Comparison of ENCODE assay signal across 9 mouse cellular contexts in the genomic region with DNA sequence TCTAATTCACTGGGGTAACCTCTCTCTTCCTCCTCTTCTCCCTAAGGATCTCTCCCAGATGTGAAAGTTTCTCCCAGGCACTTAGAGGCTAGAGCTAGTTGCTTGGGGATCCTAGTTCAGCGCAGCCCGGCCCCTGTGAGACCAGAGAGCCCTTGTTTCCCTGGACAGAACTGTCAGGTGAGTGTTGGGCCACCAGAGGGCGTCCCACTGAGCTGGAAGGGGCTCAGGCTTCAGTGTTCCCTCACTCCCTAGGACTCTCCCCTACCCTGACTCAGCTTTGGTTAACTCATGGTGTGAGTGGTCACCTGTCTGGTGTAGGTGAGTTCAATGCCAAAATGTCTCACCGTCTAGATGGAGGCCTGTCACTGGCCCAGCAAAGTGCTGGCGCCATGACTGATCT. TPM values are rescaled to one million over a fixed set of nuclear protein-coding genes. Genes with fewer than 3 reads are reported as not detected.
DNase-seq lines count a peak whose midpoint lies in the region; ATAC-seq lines count a peak whose summit lies in the region.
"Had no signal": no experiment of that assay in that cellular context is flagged by ENCODE, and none has a peak within 500 bp of the region (broad histone marks: within the 10 kb centered on the region; RNA-seq: fewer than 3 reads in every experiment).

Gene Gigyf1 (plus strand): TSS at position 113 of the 400 bp plus-strand sequence.

- H3K4me2 ChIP-seq in midbrain, embryonic 13.5 days (replicated peaks): no peak within 1 kb of the TSS
- H3K4me2 ChIP-seq: liver, embryonic 13.5 days had no signal

- peak; percentile 68 for ATAC-seq in granulocyte monocyte progenitor cell, adult 5-6 weeks (replicated peaks; ENCODE audit: poor library complexity, severe bottlenecking)
- ATAC-seq in midbrain, embryonic 13.5 days: peak; percentile 31

- no peak within 1 kb of the TSS for H3K9ac ChIP-seq in midbrain, embryonic 13.5 days (replicated peaks)
- H3K9ac ChIP-seq: liver, embryonic 13.5 days had no signal

- no peak within 1 kb of the TSS for H3K27ac ChIP-seq in midbrain, embryonic 13.5 days
- H3K27ac ChIP-seq: liver, embryonic 13.5 days had no signal

- peaks cover 68% of the 10 kb centered on the region for H3K36me3 ChIP-seq in midbrain, embryonic 13.5 days

- DNase-seq in cerebellum, postnatal 36 days: peak; percentile 40 to 54
- no peak for DNase-seq in cerebellum, postnatal 4 days (ENCODE audit: low spot score in 2 of 2)
- DNase-seq in 416B (ENCODE audit: low read depth): peak; percentile 41
- DNase-seq in brain, adult 2 months (ENCODE audit: low read depth, low spot score): peak; percentile 49
- DNase-seq in left cerebral cortex, postnatal 10 days (ENCODE audit: extremely low spot score in 1 of 2, low spot score in 2 of 2): peak in 1 of 2 experiments; percentile 57
- DNase-seq in urinary bladder, postnatal 14 days (ENCODE audit: low spot score): no peak
- DNase-seq: liver, embryonic 13.5 days had no signal

- peaks cover 29% of the 10 kb centered on the region for H3K4me1 ChIP-seq in midbrain, embryonic 13.5 days (replicated peaks)

- no peak within 1 kb of the TSS for H3K4me3 ChIP-seq in midbrain, embryonic 13.5 days (replicated peaks)
- H3K4me3 ChIP-seq: liver, embryonic 13.5 days had no signal

- H3K9me3 ChIP-seq in midbrain, embryonic 13.5 days: no peaks in the 10 kb centered on the region
- H3K9me3 ChIP-seq: liver, embryonic 13.5 days had no signal

- no peaks in the 10 kb centered on the region for H3K27me3 ChIP-seq in midbrain, embryonic 13.5 days
- H3K27me3 ChIP-seq: liver, embryonic 13.5 days had no signal

- WGBS in midbrain, embryonic 13.5 days: 78% methylated on average over 5 of the region's 5 CpGs

- intact Hi-C loops in left cerebral cortex, postnatal 10 days (cut with DNase I): loop anchor here (10.0 kb wide), 1 partner anchor 136 kb away; no protein-coding TSS in a partner anchor

RNA-seq across cellular contexts. Expression of gene Gigyf1, which starts in this region (rescaled TPM):
- total RNA-seq in granulocyte monocyte progenitor cell, adult 5-6 weeks (2014; fragmentation: Nextera tagmentation): 21.0 and 21.7 TPM in 2 replicates
- 5.2 and 7.7 TPM in 2 replicates for total RNA-seq in granulocyte monocyte progenitor cell, adult 5-6 weeks (2017)
- 10 to 100 TPM; 43.0 TPM for total RNA-seq in left cerebral cortex, postnatal 10 days (2021)
- 19.6 and 20.5 TPM in 2 replicates for polyA plus RNA-seq in midbrain, embryonic 13.5 days (2015; fragmentation: Nextera tagmentation; extraction: Ambion mirVana)

Comparison
In these comparisons a context has a peak if more than half of its experiments do, and no peak if none do; other contexts are left out.
1. DNase-seq: peak in cerebellum, postnatal 36 days (2 of 2), 416B (single experiment) and brain, adult 2 months (single experiment); none in cerebellum, postnatal 4 days (0 of 2) and urinary bladder, postnatal 14 days (single experiment).